Mouse (Mus musculus) splenic B cell, adult 2 months (primary cell): ENCODE data around the gene Slco1a1.
"Not testable (repeated sequence)": the region's sequence is repeated elsewhere in the genome, so short reads cannot be mapped to it uniquely, and the experiment has no call there.

ENCODE experiments used
- DNase-seq: peaks from one replicate; pipeline ENCODE4 v3.0.0-alpha.2; 2011; ENCODE audit warnings: low read depth, low spot score
- H3K27me3 ChIP-seq: 2 replicates; pipeline ENCODE4 v1.6.1; 2012; ENCODE audit warnings: mild to moderate bottlenecking, low read length, moderate library complexity, mixed read lengths; ENCODE audit not compliant: control insufficient read depth, poor library complexity, insufficient read depth, severe bottlenecking
- H3K36me3 ChIP-seq: 2 replicates; pipeline ENCODE4 v1.6.1; 2012; ENCODE audit warnings: mild to moderate bottlenecking, low read length, moderate library complexity, mixed read lengths; ENCODE audit not compliant: control insufficient read depth, poor library complexity, insufficient read depth, severe bottlenecking

Slco1a1 gene

GRCm38 (mm10) chr6:141946862-141947261 lies at the start of gene Slco1a1:
TSS of gene Slco1a1 (minus strand) at chr6:141946962.
- Histone ChIP-seq H3K27me3 (no peaks in the 10 kb centered on the region), H3K36me3 (no peaks in the 10 kb centered on the region)
- no peak for DNase-seq

- DNase-seq: no peak
- Histone ChIP-seq H3K36me3 (no peaks in the 10 kb centered on the region), H3K27me3 (no peaks in the 10 kb centered on the region; the same call in 1 of the 2 replicates)
These were observed 40.0 kb upstream of the Slco1a1 start for GRCm38 (mm10) chr6:141986772-141987171.

- DNase-seq: no peak
- no peaks in the 10 kb centered on the region for H3K36me3 ChIP-seq
- H3K27me3 ChIP-seq: no peaks in the 10 kb centered on the region; the same call in 1 of the 2 replicates
These were observed 37.9 kb upstream of the Slco1a1 start for GRCm38 (mm10) chr6:141984644-141985043.

GRCm38 (mm10) chr6:141962420-141962819 lies 15.7 kb upstream of the Slco1a1 start:
- no peak for DNase-seq
- no peaks in the 10 kb centered on the region for H3K36me3 ChIP-seq
- no peaks in the 10 kb centered on the region; the same call in 1 of the 2 replicates for H3K27me3 ChIP-seq

- no peak for DNase-seq
- Histone ChIP-seq H3K27me3 (no peaks in the 10 kb centered on the region; the same call in 1 of the 2 replicates), H3K36me3 (no peaks in the 10 kb centered on the region)
These were observed 15.1 kb upstream of the Slco1a1 start for GRCm38 (mm10) chr6:141961861-141962260.

- no peak for DNase-seq
- Histone ChIP-seq H3K27me3 (no peaks in the 10 kb centered on the region; the same call in 1 of the 2 replicates), H3K36me3 (no peaks in the 10 kb centered on the region)
These were observed 13.7 kb upstream of the Slco1a1 start for GRCm38 (mm10) chr6:141960482-141960881.

- Histone ChIP-seq H3K36me3 (no peaks in the 10 kb centered on the region), H3K27me3 (no peaks in the 10 kb centered on the region)
- DNase-seq: no peak
These were observed 6.3 kb downstream of the Slco1a1 start for GRCm38 (mm10) chr6:141940451-141940850.

- no peak for DNase-seq
- H3K36me3 ChIP-seq: no peaks in the 10 kb centered on the region
- H3K27me3 ChIP-seq: no peaks in the 10 kb centered on the region
These were observed 48.6 kb downstream of the Slco1a1 start for GRCm38 (mm10) chr6:141898197-141898596.

- Histone ChIP-seq H3K27me3 (no peaks in the 10 kb centered on the region), H3K36me3 (no peaks in the 10 kb centered on the region)
- DNase-seq: no peak
These were observed 57.0 kb downstream of the Slco1a1 start for GRCm38 (mm10) chr6:141889723-141890122.

- DNase-seq: no peak
- Histone ChIP-seq H3K27me3 (no peaks in the 10 kb centered on the region), H3K36me3 (no peaks in the 10 kb centered on the region)
These were observed 58.5 kb downstream of the Slco1a1 start for GRCm38 (mm10) chr6:141888248-141888647.

GRCm38 (mm10) chr6:141882581-141882980 lies 64.2 kb downstream of the Slco1a1 start:
- H3K36me3 ChIP-seq: no peaks in the 10 kb centered on the region
- no peaks in the 10 kb centered on the region for H3K27me3 ChIP-seq
- DNase-seq: no peak

GRCm38 (mm10) chr6:141875742-141876141 lies 71.0 kb downstream of the Slco1a1 start:
- H3K27me3 ChIP-seq, DNase-seq, H3K36me3 ChIP-seq: not testable (repeated sequence)

GRCm38 (mm10) chr6:141871711-141872110 lies 75.1 kb downstream of the Slco1a1 start:
- H3K36me3 ChIP-seq: no peaks in the 10 kb centered on the region
- no peak for DNase-seq

GRCm38 (mm10) chr6:141868735-141869134 lies 78.0 kb downstream of the Slco1a1 start:
- no peak for DNase-seq
- no peaks in the 10 kb centered on the region for H3K36me3 ChIP-seq
- H3K27me3 ChIP-seq: no peaks in the 10 kb centered on the region

More at GRCm38 (mm10) chr6:141871711-141872110, 75.1 kb downstream of the Slco1a1 start:
- no peaks in the 10 kb centered on the region for H3K27me3 ChIP-seq

- Histone ChIP-seq H3K36me3 (no peaks in the 10 kb centered on the region), H3K27me3 (no peaks in the 10 kb centered on the region)
- DNase-seq: no peak
These were observed 80.7 kb downstream of the Slco1a1 start for GRCm38 (mm10) chr6:141866026-141866425.
